ENCODE assay signal across 8 mouse cellular contexts in the genomic region with DNA sequence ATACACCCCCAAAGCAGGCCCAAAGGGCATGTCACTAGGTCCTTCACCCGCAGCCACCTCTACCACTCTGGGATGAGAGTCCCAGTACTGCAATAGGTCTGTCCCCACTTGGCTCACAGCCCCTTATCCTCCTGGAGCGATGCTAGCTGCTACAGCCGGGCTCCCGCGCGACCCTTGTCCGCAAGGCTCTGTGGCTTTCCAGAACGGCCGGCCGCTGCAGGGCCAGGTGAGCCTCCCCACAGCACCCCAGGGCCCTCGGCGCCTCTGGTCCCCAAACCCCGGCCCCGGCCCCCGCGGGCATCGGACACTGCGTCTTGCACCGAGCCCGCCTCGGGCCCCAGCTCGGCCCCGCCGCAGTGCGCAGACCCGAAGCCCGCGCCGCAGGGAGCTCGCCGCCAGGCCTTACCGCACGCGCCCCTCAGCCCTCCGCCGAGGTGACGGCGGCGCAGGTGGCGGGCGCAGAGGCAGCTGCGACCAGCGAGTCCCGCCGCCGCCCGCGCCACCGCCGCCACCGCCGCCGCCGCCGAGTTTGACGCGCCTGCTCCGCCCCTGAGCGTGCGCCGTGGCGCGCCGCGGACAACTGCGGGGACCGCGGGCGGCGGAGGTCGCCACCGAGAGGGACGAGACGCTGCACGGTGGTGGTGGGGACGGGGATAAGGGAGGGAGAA. TPM values are rescaled to one million over a fixed set of nuclear protein-coding genes. Genes with fewer than 3 reads are reported as not detected.
DNase-seq lines count a peak whose midpoint lies in the region; ATAC-seq lines count a peak whose summit lies in the region.

Gene Glrb (minus strand): TSS at position 550 of the 668 bp plus-strand sequence.

- no peaks in the 10 kb centered on the region for H3K9me3 ChIP-seq in kidney, embryonic 15.5 days (replicated peaks)
- no peaks in the 10 kb centered on the region for H3K9me3 ChIP-seq in forebrain, embryonic 13.5 days (replicated peaks)
- no peaks in the 10 kb centered on the region for H3K9me3 ChIP-seq in hindbrain, embryonic 15.5 days
- H3K9me3 ChIP-seq in limb, embryonic 13.5 days, result no peaks in the 10 kb centered on the region; the same call in 1 of the 2 replicates
- H3K9me3 ChIP-seq in neural tube, embryonic 14.5 days (ENCODE audit: control insufficient read depth, low read length), result no peaks in the 10 kb centered on the region

- H3K9ac ChIP-seq in kidney, embryonic 15.5 days, result peak within 1 kb of the TSS; percentile 51
- peak within 1 kb of the TSS; percentile 91 for H3K9ac ChIP-seq in forebrain, embryonic 13.5 days
- peak within 1 kb of the TSS; percentile 98 for H3K9ac ChIP-seq in hindbrain, embryonic 15.5 days
- H3K9ac ChIP-seq in limb, embryonic 13.5 days, result peak within 1 kb of the TSS; percentile 91
- H3K9ac ChIP-seq in neural tube, embryonic 14.5 days (replicated peaks; ENCODE audit: low read depth, low read length), result peak within 1 kb of the TSS; percentile 97

- WGBS in kidney, embryonic 15.5 days, result 1% methylated on average over 76 of the region's 76 CpGs
- under 1% methylated on average over 68 of the region's 76 CpGs for WGBS in forebrain, embryonic 13.5 days
- under 1% methylated on average over 69 of the region's 76 CpGs for WGBS in hindbrain, embryonic 15.5 days
- WGBS in limb, embryonic 13.5 days, result under 1% methylated on average over 56 of the region's 76 CpGs
- WGBS in neural tube, embryonic 14.5 days, result under 1% methylated on average over 53 of the region's 76 CpGs

- peak within 1 kb of the TSS; percentile 66 for H3K4me3 ChIP-seq in kidney, embryonic 15.5 days (replicated peaks)
- H3K4me3 ChIP-seq in brown adipose tissue, adult 24 weeks (ENCODE audit: insufficient read depth, low read depth, low read length), result peak within 1 kb of the TSS; percentile 45
- H3K4me3 ChIP-seq in forebrain, embryonic 13.5 days, result peak within 1 kb of the TSS; percentile 77
- peak within 1 kb of the TSS; percentile 95 for H3K4me3 ChIP-seq in hindbrain, embryonic 15.5 days
- peak within 1 kb of the TSS; percentile 79 for H3K4me3 ChIP-seq in limb, embryonic 13.5 days
- H3K4me3 ChIP-seq in neural tube, embryonic 14.5 days (ENCODE audit: low read depth, low read length), result peak within 1 kb of the TSS; percentile 80

- 0 out of 2 replicates have a peak, but pooled peaks cover 3% of the 10 kb centered on the region for H3K4me1 ChIP-seq in kidney, embryonic 15.5 days
- H3K4me1 ChIP-seq in brown adipose tissue, adult 24 weeks (ENCODE audit: control insufficient read depth, insufficient read depth, insufficient read length, low read length), result no peaks in the 10 kb centered on the region
- H3K4me1 ChIP-seq in forebrain, embryonic 13.5 days, result peaks cover 10% of the 10 kb centered on the region; the same call in 1 of the 2 replicates
- peaks cover 11% of the 10 kb centered on the region for H3K4me1 ChIP-seq in hindbrain, embryonic 15.5 days (replicated peaks)
- peaks cover 4% of the 10 kb centered on the region for H3K4me1 ChIP-seq in limb, embryonic 13.5 days
- peaks cover 2% of the 10 kb centered on the region; the same call in 1 of the 2 replicates for H3K4me1 ChIP-seq in neural tube, embryonic 14.5 days (ENCODE audit: control insufficient read depth, insufficient read depth, low read length)

- H3K27ac ChIP-seq in kidney, embryonic 15.5 days, result no peak within 1 kb of the TSS
- no peak within 1 kb of the TSS for H3K27ac ChIP-seq in brown adipose tissue, adult 24 weeks (replicated peaks; ENCODE audit: low read depth, low read length)
- H3K27ac ChIP-seq in forebrain, embryonic 13.5 days, result peak within 1 kb of the TSS; percentile 57
- peak within 1 kb of the TSS; percentile 90 for H3K27ac ChIP-seq in hindbrain, embryonic 15.5 days (replicated peaks)
- H3K27ac ChIP-seq in limb, embryonic 13.5 days, result peak within 1 kb of the TSS; percentile 61; the same call in 1 of the 2 replicates
- H3K27ac ChIP-seq in neural tube, embryonic 14.5 days (ENCODE audit: low read depth, low read length), result peak within 1 kb of the TSS; percentile 85

- DNase-seq in kidney, adult 18-20 months, result no peak
- no peak for DNase-seq in natural killer cell, adult 2 months (ENCODE audit: low spot score in 2 of 2)

- H3K27me3 ChIP-seq in kidney, embryonic 15.5 days, result 0 out of 2 replicates have a peak, but pooled peaks cover 10% of the 10 kb centered on the region
- H3K27me3 ChIP-seq in forebrain, embryonic 13.5 days, result no peaks in the 10 kb centered on the region
- H3K27me3 ChIP-seq in hindbrain, embryonic 15.5 days, result no peaks in the 10 kb centered on the region
- no peaks in the 10 kb centered on the region for H3K27me3 ChIP-seq in limb, embryonic 13.5 days
- no peaks in the 10 kb centered on the region for H3K27me3 ChIP-seq in neural tube, embryonic 14.5 days (ENCODE audit: control insufficient read depth, insufficient read depth, low read length)

- H3K36me3 ChIP-seq in kidney, embryonic 15.5 days, result no peaks in the 10 kb centered on the region
- no peaks in the 10 kb centered on the region for H3K36me3 ChIP-seq in forebrain, embryonic 13.5 days (ENCODE audit: poor library complexity, severe bottlenecking)
- peaks cover 9% of the 10 kb centered on the region; the same call in 1 of the 2 replicates for H3K36me3 ChIP-seq in hindbrain, embryonic 15.5 days
- H3K36me3 ChIP-seq in limb, embryonic 13.5 days, result peaks cover under 1% of the 10 kb centered on the region
- peaks cover under 1% of the 10 kb centered on the region; the same call in 1 of the 2 replicates for H3K36me3 ChIP-seq in neural tube, embryonic 14.5 days (ENCODE audit: control insufficient read depth, insufficient read depth, low read length)

- peak; percentile 95 for ATAC-seq in kidney, embryonic 15.5 days (replicated peaks; ENCODE audit: low FRiP score)
- ATAC-seq in forebrain, embryonic 13.5 days, result peak; percentile 96
- ATAC-seq in hindbrain, embryonic 15.5 days (ENCODE audit: low FRiP score, low read depth), result peak; percentile 94
- ATAC-seq in limb, embryonic 13.5 days (ENCODE audit: low FRiP score, low read depth), result peak; percentile 92
- peak; percentile 95 for ATAC-seq in neural tube, embryonic 14.5 days (ENCODE audit: low read depth)

- H3K4me2 ChIP-seq in kidney, embryonic 15.5 days, result peak within 1 kb of the TSS; percentile 84
- peak within 1 kb of the TSS; percentile 79 for H3K4me2 ChIP-seq in forebrain, embryonic 13.5 days
- peak within 1 kb of the TSS; percentile 81 for H3K4me2 ChIP-seq in hindbrain, embryonic 15.5 days
- H3K4me2 ChIP-seq in limb, embryonic 13.5 days (replicated peaks), result peak within 1 kb of the TSS; percentile 80
- peak within 1 kb of the TSS; percentile 76 for H3K4me2 ChIP-seq in neural tube, embryonic 14.5 days (ENCODE audit: low read depth, low read length)

RNA-seq across cellular contexts. Expression of gene Glrb, which starts in this region (rescaled TPM):
- 8.2 and 9.5 TPM in 2 replicates for polyA plus RNA-seq in kidney, embryonic 15.5 days (2015; fragmentation: Nextera tagmentation; extraction: Ambion mirVana)
- polyA plus RNA-seq in brown adipose tissue, adult 24 weeks (2012; ENCODE audit: insufficient read depth, insufficient read length, missing spikeins), result not detected in 2 replicates
- 18.3 and 18.9 TPM in 2 replicates for polyA plus RNA-seq in forebrain, embryonic 13.5 days (2015; fragmentation: Nextera tagmentation; extraction: Ambion mirVana)
- 45.6 and 45.8 TPM in 2 replicates for polyA plus RNA-seq in hindbrain, embryonic 15.5 days (2015; fragmentation: Nextera tagmentation; extraction: Ambion mirVana)
- polyA plus RNA-seq in limb, embryonic 13.5 days (2015; fragmentation: Nextera tagmentation; extraction: Ambion mirVana), result 21.4 and 22.7 TPM in 2 replicates
- polyA plus RNA-seq in neural tube, embryonic 14.5 days (2014; fragmentation: Nextera tagmentation; extraction: Ambion mirVana), result 45.5 and 59.8 TPM in 2 replicates

Comparison
In these comparisons a context has a peak if more than half of its experiments do, and no peak if none do; other contexts are left out.
1. H3K27ac ChIP-seq: peak in forebrain, embryonic 13.5 days (single experiment), hindbrain, embryonic 15.5 days (single experiment), limb, embryonic 13.5 days (single experiment) and neural tube, embryonic 14.5 days (single experiment); none in kidney, embryonic 15.5 days (single experiment) and brown adipose tissue, adult 24 weeks (single experiment).
2. H3K4me3 ChIP-seq: peak in every context shown above with its lines; median percentile 95 in hindbrain, embryonic 15.5 days; 80 in neural tube, embryonic 14.5 days; 79 in limb, embryonic 13.5 days; 77 in forebrain, embryonic 13.5 days; 66 in kidney, embryonic 15.5 days; 45 in brown adipose tissue, adult 24 weeks.
3. Peak in every context shown above with its lines, with median percentiles within 50 percentile points of each other: ATAC-seq, H3K4me2 ChIP-seq and H3K9ac ChIP-seq.